Mouse (Mus musculus) urinary bladder, adult 2 months (tissue): ENCODE data around the gene Sema3a. TPM values are rescaled to one million over a fixed set of nuclear protein-coding genes. Genes with fewer than 3 reads are reported as not detected.
"Not testable (repeated sequence)": the region's sequence is repeated elsewhere in the genome, so short reads cannot be mapped to it uniquely, and the experiment has no call there.

Experiments used
- DNase-seq: peaks from one replicate; pipeline ENCODE4 v3.0.0; 2022; ENCODE audit warnings: low spot score
- polyA plus RNA-seq: library from polyadenylated mRNA; depleted of rRNA; stranded (reverse); fragments of >200 nt; gene quantifications from 2 replicates; pipeline ENCODE4 v1.2.3, GENCODE M21; 2012

Gene Sema3a
- polyA plus RNA-seq, 1 experiment = 13.1 TPM

- no peak for DNase-seq
Observed at GRCm38 (mm10) chr5:13549080-13549479, 423.9 kb downstream of the Sema3a start.

GRCm38 (mm10) chr5:13550953-13551352 lies 425.7 kb downstream of the Sema3a start:
- no peak for DNase-seq

GRCm38 (mm10) chr5:13557257-13557656 lies 432.0 kb downstream of the Sema3a start:
- DNase-seq = no peak

GRCm38 (mm10) chr5:13573867-13574266 lies 448.7 kb downstream of the Sema3a start:
- DNase-seq = no peak

GRCm38 (mm10) chr5:13579123-13579522 lies 453.9 kb downstream of the Sema3a start:
- DNase-seq = no peak

GRCm38 (mm10) chr5:13585559-13586207 lies 460.5 kb downstream of the Sema3a start:
- no peak for DNase-seq

- DNase-seq = no peak
Observed at GRCm38 (mm10) chr5:13594422-13594821, 469.2 kb downstream of the Sema3a start.

- no peak for DNase-seq
Observed at GRCm38 (mm10) chr5:13611631-13612030, 486.4 kb downstream of the Sema3a start.

- no peak for DNase-seq
Observed at GRCm38 (mm10) chr5:13612088-13612487, 486.9 kb downstream of the Sema3a start.

- DNase-seq = not testable (repeated sequence)
Observed at GRCm38 (mm10) chr5:13614575-13614974, 489.4 kb downstream of the Sema3a start.

GRCm38 (mm10) chr5:13615907-13616306 lies 490.7 kb downstream of the Sema3a start:
- DNase-seq = no peak

- no peak for DNase-seq
Observed at GRCm38 (mm10) chr5:13622578-13622977, 497.4 kb downstream of the Sema3a start.

- no peak for DNase-seq
Observed at GRCm38 (mm10) chr5:13624754-13625153, 499.5 kb downstream of the Sema3a start.

- no peak for DNase-seq
Observed at GRCm38 (mm10) chr5:13626093-13626492, 500.9 kb downstream of the Sema3a start.

- peak; percentile 53 for DNase-seq
Observed at GRCm38 (mm10) chr5:13628606-13629311, 503.5 kb downstream of the Sema3a start.

GRCm38 (mm10) chr5:13629916-13630315 lies 504.7 kb downstream of the Sema3a start:
- DNase-seq = no peak

GRCm38 (mm10) chr5:13630692-13631091 lies 505.5 kb downstream of the Sema3a start:
- DNase-seq = no peak

GRCm38 (mm10) chr5:13636237-13636636 lies 511.0 kb downstream of the Sema3a start:
- no peak for DNase-seq
